Mouse (Mus musculus): ENCODE results near the gene Garnl3.

DNA sequence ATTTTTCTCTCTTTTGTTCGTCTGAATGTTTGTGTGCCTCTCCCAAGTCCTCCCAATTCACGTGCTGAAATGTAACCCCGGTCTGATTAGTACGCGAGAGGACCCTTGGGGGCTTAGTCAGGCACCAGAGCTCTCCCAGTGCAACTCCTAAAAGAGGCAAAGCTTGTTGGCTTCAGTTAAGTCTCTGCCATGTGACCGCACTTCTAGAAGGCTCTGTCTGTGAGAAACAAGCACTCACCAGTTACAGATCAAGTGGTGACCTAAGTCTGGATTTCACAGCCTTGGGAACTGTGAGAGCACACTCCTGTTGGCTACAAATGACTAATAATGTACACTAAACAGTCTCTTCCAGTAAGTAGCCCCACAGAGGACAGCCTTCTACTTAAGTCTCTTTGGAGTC lies 8.6 kb downstream of the Garnl3 start:
- TF ChIP-seq POLR2A (IDR thresholded peaks at IDR 0.05; ENCODE audit: borderline replicate concordance, extremely low read depth, insufficient read depth, insufficient read length, poor library complexity, severe bottlenecking) (no peak), CTCF (IDR thresholded peaks at IDR 0.05; ENCODE audit: borderline replicate concordance, extremely low read depth, insufficient read depth, insufficient read length) (no peak)
